Mouse (Mus musculus): ENCODE data around the gene G3bp2. TPM values are rescaled to one million over a fixed set of nuclear protein-coding genes. Genes with fewer than 3 reads are reported as not detected.

The G3bp2 gene
- polyA plus RNA-seq, 1 experiment from 2014 or later: 136 TPM

DNA sequence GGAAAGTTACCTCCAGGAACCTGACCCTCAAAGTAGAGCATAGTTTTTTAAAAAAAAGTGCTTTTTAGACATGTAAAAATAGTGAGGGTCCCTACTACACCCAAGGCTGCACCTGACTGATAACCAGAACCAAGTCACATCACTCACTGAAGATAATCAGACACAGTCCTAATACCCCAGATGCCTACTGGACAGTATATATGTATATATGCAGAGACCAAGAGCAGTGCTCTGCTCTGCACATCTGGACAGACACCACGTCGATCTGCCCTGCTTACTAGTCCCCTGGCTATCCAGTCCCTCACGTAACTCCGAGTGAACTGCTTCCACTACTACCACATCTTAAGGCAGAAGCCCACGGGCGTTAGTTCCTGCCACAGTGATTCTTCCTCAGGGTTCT, 30.7 kb upstream of the G3bp2 start:
- WGBS: 88% methylated on average over 6 of the region's 6 CpGs

GRCm38 (mm10) chr5:92113484-92113883, 30.0 kb upstream of the G3bp2 start:
- no peak for ATAC-seq (ENCODE audit: insufficient number of reproducible peaks, low FRiP score, low TSS enrichment, low read depth)
- Histone ChIP-seq H3K27me3 (no peaks in the 10 kb centered on the region), H3K4me3 (no peak overlapping the region), H3K36me3 (no peaks in the 10 kb centered on the region), H3K4me2 (no peak overlapping the region), H3K9me3 (no peaks in the 10 kb centered on the region), H3K4me1 (peaks cover 10% of the 10 kb centered on the region; the same call in 1 of the 2 replicates), H3K27ac (no peak overlapping the region), H3K9ac (no peak overlapping the region)
- 83% methylated on average over 7 of the region's 7 CpGs for WGBS

More for the DNA sequence above, 30.7 kb upstream of the G3bp2 start:
- Histone ChIP-seq H3K27me3 (no peaks in the 10 kb centered on the region), H3K27ac (no peak overlapping the region), H3K9ac (no peak overlapping the region), H3K9me3 (no peaks in the 10 kb centered on the region), H3K4me3 (no peak overlapping the region), H3K4me1 (peaks cover 10% of the 10 kb centered on the region; the same call in 1 of the 2 replicates), H3K36me3 (no peaks in the 10 kb centered on the region), H3K4me2 (no peak overlapping the region)
- ATAC-seq (ENCODE audit: insufficient number of reproducible peaks, low FRiP score, low TSS enrichment, low read depth): no peak

DNA sequence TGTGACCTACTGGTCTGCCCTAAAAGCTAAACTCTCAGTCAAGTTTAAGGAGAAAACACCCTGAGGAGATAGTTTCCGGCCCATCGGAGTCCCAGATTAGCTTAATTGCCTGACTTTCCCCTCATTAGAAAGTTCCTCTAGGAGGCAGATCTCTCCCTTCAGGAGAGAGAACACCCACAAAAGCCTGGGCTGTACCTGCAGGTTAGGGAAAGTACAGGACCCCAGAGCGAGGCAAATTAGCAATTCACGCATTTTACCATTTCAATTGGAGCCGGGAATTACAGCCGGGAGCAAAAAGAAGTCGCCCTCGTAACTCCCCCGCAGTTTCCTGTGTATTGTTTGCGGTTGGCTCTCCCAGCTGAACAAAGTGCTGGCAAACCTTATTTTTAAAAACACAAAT, 29.1 kb upstream of the G3bp2 start:
- H3K36me3 ChIP-seq: no peaks in the 10 kb centered on the region
- H3K27me3 ChIP-seq: no peaks in the 10 kb centered on the region
- no peaks in the 10 kb centered on the region for H3K9me3 ChIP-seq
- H3K27ac ChIP-seq: 0 out of 2 replicates have a peak overlapping the region, but pooled peaks have one; percentile 22
- peak overlapping the region; percentile 31 for H3K4me2 ChIP-seq
- 4% methylated on average over 10 of the region's 10 CpGs for WGBS
- peaks cover 10% of the 10 kb centered on the region; the same call in 1 of the 2 replicates for H3K4me1 ChIP-seq
- peak overlapping the region; percentile 7; the same call in 1 of the 2 replicates for H3K9ac ChIP-seq
- H3K4me3 ChIP-seq: peak overlapping the region; percentile 19
- ATAC-seq (ENCODE audit: insufficient number of reproducible peaks, low FRiP score, low TSS enrichment, low read depth): no peak

GRCm38 (mm10) chr5:92112175-92112574, 28.7 kb upstream of the G3bp2 start:
- WGBS: 10% methylated on average over 6 of the region's 6 CpGs
- H3K4me2 ChIP-seq: peak overlapping the region; percentile 31
- no peaks in the 10 kb centered on the region for H3K36me3 ChIP-seq
- H3K4me1 ChIP-seq: peaks cover 10% of the 10 kb centered on the region; the same call in 1 of the 2 replicates
- H3K9ac ChIP-seq: no peak overlapping the region
- 0 out of 2 replicates have a peak overlapping the region, but pooled peaks have one; percentile 22 for H3K27ac ChIP-seq
- ATAC-seq (ENCODE audit: insufficient number of reproducible peaks, low FRiP score, low TSS enrichment, low read depth): no peak
- H3K4me3 ChIP-seq: peak overlapping the region; percentile 19
- no peaks in the 10 kb centered on the region for H3K9me3 ChIP-seq
- no peaks in the 10 kb centered on the region for H3K27me3 ChIP-seq

DNA sequence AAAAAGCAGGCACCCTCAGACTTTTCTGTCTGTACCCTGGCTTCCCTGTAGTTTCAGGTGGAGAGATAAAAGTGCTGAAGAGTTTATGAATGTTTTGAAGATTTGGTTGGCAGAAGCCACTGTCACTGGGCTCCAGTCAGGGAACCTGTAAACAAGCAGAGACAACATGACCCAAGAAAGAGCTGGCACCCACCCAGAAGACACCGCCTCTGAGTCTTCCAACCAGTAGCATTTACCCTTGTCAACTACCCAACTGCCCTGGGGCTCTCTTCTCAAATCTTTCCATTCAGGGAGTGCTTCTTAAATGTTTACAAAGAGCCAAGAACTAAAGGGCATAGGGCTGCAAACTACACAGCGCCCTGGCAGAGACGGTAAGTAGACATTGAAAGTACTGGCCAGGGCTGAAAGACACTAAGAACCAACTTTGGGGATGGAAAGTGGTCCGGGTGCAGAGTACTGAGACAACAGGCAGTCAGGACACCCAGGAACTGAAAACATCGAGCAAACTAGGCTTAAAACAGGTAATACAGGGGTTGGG, 27.4 kb upstream of the G3bp2 start:
- H3K4me1 ChIP-seq: peaks cover 15% of the 10 kb centered on the region; the same call in 1 of the 2 replicates
- H3K27me3 ChIP-seq: no peaks in the 10 kb centered on the region
- 90% methylated on average over 5 of the region's 5 CpGs for WGBS
- no peaks in the 10 kb centered on the region for H3K36me3 ChIP-seq
- no peak overlapping the region for H3K4me3 ChIP-seq
- no peaks in the 10 kb centered on the region for H3K9me3 ChIP-seq
- H3K9ac ChIP-seq: no peak overlapping the region
- no peak overlapping the region for H3K4me2 ChIP-seq
- no peak for ATAC-seq (ENCODE audit: insufficient number of reproducible peaks, low FRiP score, low TSS enrichment, low read depth)
- no peak overlapping the region for H3K27ac ChIP-seq

DNA sequence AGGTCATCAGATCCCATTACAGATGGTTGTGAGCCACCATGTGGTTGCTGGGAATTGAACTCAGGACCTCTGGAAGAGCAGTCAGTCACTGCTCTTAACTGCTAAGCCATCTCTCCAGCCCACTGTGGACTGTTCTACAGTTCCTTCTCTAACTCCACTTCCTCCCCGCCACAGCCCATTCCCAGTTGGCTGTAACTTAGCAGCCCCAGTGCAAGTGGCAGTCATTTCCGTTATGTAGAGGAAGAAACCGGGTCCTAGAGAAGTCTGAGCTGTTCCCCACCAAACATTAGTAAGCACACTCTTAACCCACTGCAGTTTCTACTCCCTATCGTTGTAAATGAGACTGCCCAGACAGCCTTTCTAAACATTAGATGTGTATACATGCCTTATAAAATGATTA, 23.8 kb upstream of the G3bp2 start:
- H3K9ac ChIP-seq: no peak overlapping the region

DNA sequence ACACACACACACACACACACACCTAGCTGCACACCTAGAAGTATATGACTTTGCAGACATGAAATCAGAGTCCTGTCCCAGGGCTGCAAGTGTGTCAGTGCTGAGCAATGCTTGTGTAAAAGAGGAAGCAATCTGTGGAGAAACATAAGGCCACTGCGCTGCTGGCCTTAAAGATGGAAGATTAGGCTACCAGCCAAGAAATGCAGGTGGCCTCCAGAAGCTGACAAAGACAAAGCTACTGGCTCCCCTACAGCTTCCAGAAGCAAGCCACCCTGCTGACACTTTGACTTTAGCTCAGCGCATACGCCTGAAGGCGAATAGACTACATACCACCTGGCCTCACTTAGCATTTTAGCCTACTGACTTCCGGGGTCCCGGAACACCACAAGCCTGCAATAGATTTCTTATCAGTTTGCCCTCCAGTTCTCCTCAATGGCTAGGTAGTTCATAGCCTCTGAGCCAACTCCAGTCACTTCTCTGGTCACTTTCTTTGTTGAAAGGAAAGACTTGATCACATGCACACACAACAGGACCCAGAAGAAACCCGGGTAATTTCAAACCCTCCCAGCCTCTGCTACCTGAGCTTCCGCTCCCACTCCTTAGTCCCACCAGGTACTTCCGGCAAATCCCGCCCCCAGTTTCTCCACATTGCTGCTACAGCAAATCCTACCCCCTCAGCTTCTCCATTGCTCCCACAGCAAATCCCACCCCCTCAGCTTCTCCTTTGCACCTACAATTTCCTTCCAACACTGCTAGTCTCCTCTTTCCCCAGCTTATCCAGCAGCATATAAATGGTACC, 23.0 kb upstream of the G3bp2 start:
- Histone ChIP-seq H3K27ac (no peak overlapping the region), H3K4me2 (no peak overlapping the region), H3K36me3 (no peaks in the 10 kb centered on the region), H3K9ac (no peak overlapping the region), H3K27me3 (no peaks in the 10 kb centered on the region), H3K4me3 (no peak overlapping the region), H3K4me1 (peaks cover 18% of the 10 kb centered on the region), H3K9me3 (no peaks in the 10 kb centered on the region)
- WGBS: 37% methylated on average over 10 of the region's 10 CpGs
- ATAC-seq (ENCODE audit: insufficient number of reproducible peaks, low FRiP score, low TSS enrichment, low read depth): 0 out of 2 replicates have a peak, but pooled peaks have one; percentile 24

More for the DNA sequence above, 23.8 kb upstream of the G3bp2 start:
- H3K36me3 ChIP-seq: no peaks in the 10 kb centered on the region
- WGBS: 85% methylated on average over 4 of the region's 4 CpGs
- H3K4me3 ChIP-seq: no peak overlapping the region
- no peak overlapping the region for H3K4me2 ChIP-seq
- H3K27me3 ChIP-seq: no peaks in the 10 kb centered on the region
- no peak for ATAC-seq (ENCODE audit: insufficient number of reproducible peaks, low FRiP score, low TSS enrichment, low read depth)
- peaks cover 21% of the 10 kb centered on the region for H3K4me1 ChIP-seq
- H3K27ac ChIP-seq: no peak overlapping the region
- H3K9me3 ChIP-seq: no peaks in the 10 kb centered on the region

GRCm38 (mm10) chr5:92103816-92104415, 20.4 kb upstream of the G3bp2 start:
- Histone ChIP-seq H3K4me3 (no peak overlapping the region), H3K36me3 (no peaks in the 10 kb centered on the region), H3K27me3 (no peaks in the 10 kb centered on the region), H3K9ac (no peak overlapping the region), H3K4me1 (peaks cover 18% of the 10 kb centered on the region), H3K27ac (no peak overlapping the region), H3K4me2 (no peak overlapping the region), H3K9me3 (no peaks in the 10 kb centered on the region)
- 70% methylated on average over 13 of the region's 13 CpGs for WGBS
- ATAC-seq (ENCODE audit: insufficient number of reproducible peaks, low FRiP score, low TSS enrichment, low read depth): no peak

- no peak for ATAC-seq (ENCODE audit: insufficient number of reproducible peaks, low FRiP score, low TSS enrichment, low read depth)
- WGBS: 27% methylated on average over 6 of the region's 6 CpGs
- no peak overlapping the region for H3K27ac ChIP-seq
- H3K9ac ChIP-seq: no peak overlapping the region
- no peaks in the 10 kb centered on the region for H3K27me3 ChIP-seq
- no peak overlapping the region for H3K4me3 ChIP-seq
- no peaks in the 10 kb centered on the region for H3K9me3 ChIP-seq
- peaks cover 26% of the 10 kb centered on the region for H3K4me1 ChIP-seq
- no peak overlapping the region for H3K4me2 ChIP-seq
- H3K36me3 ChIP-seq: no peaks in the 10 kb centered on the region
Observed at GRCm38 (mm10) chr5:92103062-92103461, 19.5 kb upstream of the G3bp2 start.

GRCm38 (mm10) chr5:92101601-92102000, 18.1 kb upstream of the G3bp2 start:
- no peak overlapping the region for H3K4me2 ChIP-seq
- peaks cover 28% of the 10 kb centered on the region for H3K4me1 ChIP-seq
- no peaks in the 10 kb centered on the region for H3K27me3 ChIP-seq
- 90% methylated on average over 8 of the region's 8 CpGs for WGBS
- H3K27ac ChIP-seq: no peak overlapping the region
- H3K9ac ChIP-seq: no peak overlapping the region
- H3K9me3 ChIP-seq: no peaks in the 10 kb centered on the region
- no peaks in the 10 kb centered on the region for H3K36me3 ChIP-seq
- ATAC-seq (ENCODE audit: insufficient number of reproducible peaks, low FRiP score, low TSS enrichment, low read depth): no peak
- H3K4me3 ChIP-seq: no peak overlapping the region

GRCm38 (mm10) chr5:92098351-92099109, 15.0 kb upstream of the G3bp2 start:
- H3K4me1 ChIP-seq: peaks cover 20% of the 10 kb centered on the region
- H3K9me3 ChIP-seq: no peaks in the 10 kb centered on the region
- no peak overlapping the region for H3K4me3 ChIP-seq
- H3K36me3 ChIP-seq: no peaks in the 10 kb centered on the region
- no peak overlapping the region for H3K9ac ChIP-seq
- H3K27ac ChIP-seq: 0 out of 2 replicates have a peak overlapping the region, but pooled peaks have one; percentile 11
- no peaks in the 10 kb centered on the region for H3K27me3 ChIP-seq
- WGBS: 30% methylated on average over 13 of the region's 13 CpGs
- 0 out of 2 replicates have a peak, but pooled peaks have one; percentile 19 for ATAC-seq (ENCODE audit: insufficient number of reproducible peaks, low FRiP score, low TSS enrichment, low read depth)
- 0 out of 2 replicates have a peak overlapping the region, but pooled peaks have one; percentile 5 for H3K4me2 ChIP-seq

Data from limb, embryonic 15.5 days (tissue).